Mouse (Mus musculus): ENCODE results near the gene Plekhm1. TPM values are rescaled to one million over a fixed set of nuclear protein-coding genes. Genes with fewer than 3 reads are reported as not detected.

Gene Plekhm1
- total RNA-seq, 2 experiments from 2014 or later: 2.9 to 12.5 TPM

- ATAC-seq (replicated peaks; ENCODE audit: poor library complexity): 0 out of 2 replicates have a peak, but pooled peaks have one; percentile 44
Observed at GRCm38 (mm10) chr11:103315379-103315778, 97.1 kb downstream of the Plekhm1 start.

GRCm38 (mm10) chr11:103314736-103315374 is 97.6 kb downstream of the Plekhm1 start:
- ATAC-seq (replicated peaks; ENCODE audit: poor library complexity): no peak

Other genes with a start within 250 kb of the Plekhm1 start
- gene Fmnl1, start 241.6 kb downstream of the Plekhm1 start, total RNA-seq (2015): 74.3 and 76.3 TPM in 2 replicates
- 17.3 and 36.5 TPM in 2 replicates for gene Fmnl1, start 241.6 kb downstream of the Plekhm1 start, total RNA-seq (2017)
- 0.32 TPM in 1 of 2 replicates, not detected in the other for gene 1700023F06Rik, start 204.1 kb downstream of the Plekhm1 start, total RNA-seq (2015)
- gene 1700023F06Rik, start 204.1 kb downstream of the Plekhm1 start, total RNA-seq (2017): not detected in 2 replicates
- gene Spata32, start 194.3 kb downstream of the Plekhm1 start, total RNA-seq (2015): not detected in 2 replicates
- not detected in 2 replicates for gene Spata32, start 194.3 kb downstream of the Plekhm1 start, total RNA-seq (2017)
- gene Map3k14, start 145.2 kb downstream of the Plekhm1 start, total RNA-seq (2015): 4.5 and 4.8 TPM in 2 replicates
- 3.9 and 4.5 TPM in 2 replicates for gene Map3k14, start 145.2 kb downstream of the Plekhm1 start, total RNA-seq (2017)
- 10.8 and 14.2 TPM in 2 replicates for gene Arhgap27, start 49.0 kb downstream of the Plekhm1 start, total RNA-seq (2015)
- 11.2 and 11.5 TPM in 2 replicates for gene Arhgap27, start 49.0 kb downstream of the Plekhm1 start, total RNA-seq (2017)
- not detected in 2 replicates for gene Lrrc37a, start 91.9 kb upstream of the Plekhm1 start, total RNA-seq (2015)
- gene Lrrc37a, start 91.9 kb upstream of the Plekhm1 start, total RNA-seq (2017): not detected in 2 replicates
- gene Gm884, start 208.5 kb upstream of the Plekhm1 start, total RNA-seq (2015): not detected in 2 replicates
- not detected in 2 replicates for gene Gm884, start 208.5 kb upstream of the Plekhm1 start, total RNA-seq (2017)
- gene Lyzl6, start 226.2 kb upstream of the Plekhm1 start, total RNA-seq (2015): not detected in 2 replicates
- gene Lyzl6, start 226.2 kb upstream of the Plekhm1 start, total RNA-seq (2017): not detected in 2 replicates
- not detected in 2 replicates for gene Rprml, start 236.9 kb upstream of the Plekhm1 start, total RNA-seq (2015)
- gene Rprml, start 236.9 kb upstream of the Plekhm1 start, total RNA-seq (2017): not detected in 2 replicates